Mouse (Mus musculus): ENCODE measurements at regions not wholly inside any gene's neighbourhood (a gene's known extent, or its start where the extent isn't known, plus 50 kb on each side); places are given as distances from the start of the nearest gene placed in this dataset.

- no peak overlapping the region for H3K4me3 ChIP-seq (ENCODE audit: low read length)
- no peaks in the 10 kb centered on the region for H3K9me3 ChIP-seq (ENCODE audit: low read length)
- no peak overlapping the region for H3K9ac ChIP-seq (replicated peaks; ENCODE audit: low read length)
- no peaks in the 10 kb centered on the region for H3K36me3 ChIP-seq (ENCODE audit: insufficient read depth, low read length)
- no peak overlapping the region for H3K27ac ChIP-seq
- DNase-seq (ENCODE audit: low spot score), result no peak
- no peak for TF ChIP-seq CTCF (IDR thresholded peaks at IDR 0.05; ENCODE audit: low read depth)
- H3K4me1 ChIP-seq (ENCODE audit: insufficient read depth, low read length), result no peaks in the 10 kb centered on the region
- WGBS, result 72% methylated on average over 3 of the region's 3 CpGs
- H3K27me3 ChIP-seq (ENCODE audit: insufficient read depth, low read length), result no peaks in the 10 kb centered on the region
- H3K4me2 ChIP-seq (ENCODE audit: low read depth, low read length), result no peak overlapping the region
- no peak for ATAC-seq
Measured at GRCm38 (mm10) chr12:25262461-25262860, 165.5 kb upstream of the Id2 start.

GRCm38 (mm10) chr12:25259123-25259522 is 162.2 kb upstream of the Id2 start:
- no peaks in the 10 kb centered on the region for H3K9me3 ChIP-seq (ENCODE audit: low read length)
- no peak overlapping the region for H3K4me2 ChIP-seq (ENCODE audit: low read depth, low read length)
- no peaks in the 10 kb centered on the region for H3K27me3 ChIP-seq (ENCODE audit: insufficient read depth, low read length)
- ATAC-seq, result no peak
- no peaks in the 10 kb centered on the region for H3K36me3 ChIP-seq (ENCODE audit: insufficient read depth, low read length)
- no peak for TF ChIP-seq CTCF (IDR thresholded peaks at IDR 0.05; ENCODE audit: low read depth)
- DNase-seq (ENCODE audit: low spot score), result no peak
- no peaks in the 10 kb centered on the region for H3K4me1 ChIP-seq (ENCODE audit: insufficient read depth, low read length)
- H3K27ac ChIP-seq, result no peak overlapping the region
- WGBS, result 94% methylated on average over 2 of the region's 2 CpGs
- no peak overlapping the region for H3K4me3 ChIP-seq (ENCODE audit: low read length)
- no peak overlapping the region for H3K9ac ChIP-seq (replicated peaks; ENCODE audit: low read length)

- WGBS, result 75% methylated on average over 6 of the region's 6 CpGs
- TF ChIP-seq CTCF (IDR thresholded peaks at IDR 0.05; ENCODE audit: low read depth), result no peak
- H3K4me1 ChIP-seq (ENCODE audit: insufficient read depth, low read length), result no peaks in the 10 kb centered on the region
- DNase-seq (ENCODE audit: low spot score), result no peak
- no peak overlapping the region for H3K4me2 ChIP-seq (ENCODE audit: low read depth, low read length)
- H3K9ac ChIP-seq (replicated peaks; ENCODE audit: low read length), result no peak overlapping the region
- no peak overlapping the region for H3K4me3 ChIP-seq (ENCODE audit: low read length)
- H3K27me3 ChIP-seq (ENCODE audit: insufficient read depth, low read length), result no peaks in the 10 kb centered on the region
- H3K9me3 ChIP-seq (ENCODE audit: low read length), result no peaks in the 10 kb centered on the region; the same call in 1 of the 2 replicates
- no peak overlapping the region for H3K27ac ChIP-seq
- no peaks in the 10 kb centered on the region for H3K36me3 ChIP-seq (ENCODE audit: insufficient read depth, low read length)
- no peak for ATAC-seq
Measured at GRCm38 (mm10) chr12:25256268-25256667, 159.3 kb upstream of the Id2 start.

DNA sequence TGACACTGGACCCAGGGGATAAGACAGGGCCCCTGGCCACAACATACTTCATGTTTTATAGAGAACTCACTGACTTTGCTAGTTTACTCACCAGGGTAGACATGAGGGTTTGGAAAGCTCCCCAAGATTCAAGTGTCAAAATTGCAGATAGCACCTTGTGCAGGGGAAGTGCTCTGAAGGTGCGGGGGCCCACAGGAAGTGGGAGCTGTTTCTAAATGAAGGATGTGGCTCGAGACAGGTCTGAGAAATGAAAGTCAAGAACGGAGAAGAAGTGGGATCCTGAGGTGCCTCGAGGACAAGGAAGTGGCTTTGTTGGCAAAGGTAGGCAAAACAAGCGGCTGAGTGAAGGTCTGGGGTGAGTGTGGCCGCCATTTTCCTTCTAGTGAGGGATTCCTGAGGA is 157.8 kb upstream of the Id2 start:
- Histone ChIP-seq H3K9ac (replicated peaks; ENCODE audit: low read length) (no peak overlapping the region), H3K4me1 (ENCODE audit: insufficient read depth, low read length) (no peaks in the 10 kb centered on the region), H3K27me3 (ENCODE audit: insufficient read depth, low read length) (no peaks in the 10 kb centered on the region), H3K36me3 (ENCODE audit: insufficient read depth, low read length) (no peaks in the 10 kb centered on the region), H3K27ac (no peak overlapping the region), H3K9me3 (ENCODE audit: low read length) (no peaks in the 10 kb centered on the region; the same call in 1 of the 2 replicates), H3K4me3 (ENCODE audit: low read length) (no peak overlapping the region), H3K4me2 (ENCODE audit: low read depth, low read length) (no peak overlapping the region)
- TF ChIP-seq CTCF (IDR thresholded peaks at IDR 0.05; ENCODE audit: low read depth), result no peak
- WGBS, result 84% methylated on average over 6 of the region's 6 CpGs
- no peak for ATAC-seq
- DNase-seq (ENCODE audit: low spot score), result no peak

GRCm38 (mm10) chr12:25252776-25253510 is 156.0 kb upstream of the Id2 start:
- TF ChIP-seq CTCF (IDR thresholded peaks at IDR 0.05; ENCODE audit: low read depth), result no peak
- Histone ChIP-seq H3K9me3 (ENCODE audit: low read length) (no peaks in the 10 kb centered on the region; the same call in 1 of the 2 replicates), H3K4me1 (ENCODE audit: insufficient read depth, low read length) (0 out of 2 replicates have a peak, but pooled peaks cover 6% of the 10 kb centered on the region), H3K4me3 (ENCODE audit: low read length) (no peak overlapping the region), H3K4me2 (ENCODE audit: low read depth, low read length) (no peak overlapping the region), H3K9ac (replicated peaks; ENCODE audit: low read length) (no peak overlapping the region), H3K27ac (no peak overlapping the region), H3K27me3 (ENCODE audit: insufficient read depth, low read length) (no peaks in the 10 kb centered on the region), H3K36me3 (ENCODE audit: insufficient read depth, low read length) (no peaks in the 10 kb centered on the region)
- DNase-seq (ENCODE audit: low spot score), result peak; percentile 53
- 67% methylated on average over 6 of the region's 6 CpGs for WGBS
- ATAC-seq, result peak; percentile 55; the same call in 1 of the 2 replicates

DNA sequence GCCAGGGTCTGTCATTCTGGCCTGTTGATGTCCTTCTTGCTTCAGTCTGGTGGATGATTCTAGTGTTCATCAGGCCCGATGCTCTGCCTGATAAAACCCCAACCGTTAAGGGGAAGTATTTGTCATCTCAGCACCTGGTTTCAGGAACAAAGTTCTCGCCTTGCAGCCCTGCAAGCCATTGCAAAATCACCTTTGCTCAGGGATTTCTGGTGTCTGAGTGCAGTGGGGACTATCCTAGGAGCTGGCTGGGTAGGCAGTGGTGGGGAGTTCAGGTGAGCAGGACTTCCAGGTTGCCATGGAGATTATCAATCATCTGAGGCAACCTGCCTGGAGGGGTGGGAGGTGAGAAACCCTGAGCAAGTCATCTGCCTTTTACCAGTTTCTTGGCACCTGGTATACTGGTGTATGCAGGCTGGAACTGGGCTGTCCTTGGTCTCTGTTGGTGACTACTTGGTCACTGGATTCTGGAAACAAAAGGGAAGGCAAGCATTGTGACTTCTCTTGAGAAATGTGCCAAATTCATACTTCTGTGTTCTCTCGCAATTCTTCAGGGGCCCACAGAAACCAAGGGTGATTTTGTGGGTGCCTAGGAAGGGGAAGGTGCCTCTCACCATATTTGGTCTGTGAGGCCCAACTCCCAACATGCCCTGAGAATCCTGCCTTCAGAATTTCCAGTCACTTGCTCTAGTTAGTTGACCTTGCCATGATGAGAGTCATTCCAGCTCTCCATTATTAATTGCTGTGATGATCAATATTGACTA is 154.7 kb upstream of the Id2 start:
- ATAC-seq, result no peak
- Histone ChIP-seq H3K27ac (no peak overlapping the region), H3K4me1 (ENCODE audit: insufficient read depth, low read length) (0 out of 2 replicates have a peak, but pooled peaks cover 6% of the 10 kb centered on the region), H3K27me3 (ENCODE audit: insufficient read depth, low read length) (no peaks in the 10 kb centered on the region), H3K9me3 (ENCODE audit: low read length) (no peaks in the 10 kb centered on the region; the same call in 1 of the 2 replicates), H3K36me3 (ENCODE audit: insufficient read depth, low read length) (no peaks in the 10 kb centered on the region), H3K4me2 (ENCODE audit: low read depth, low read length) (no peak overlapping the region), H3K9ac (replicated peaks; ENCODE audit: low read length) (no peak overlapping the region), H3K4me3 (ENCODE audit: low read length) (no peak overlapping the region)
- no peak for TF ChIP-seq CTCF (IDR thresholded peaks at IDR 0.05; ENCODE audit: low read depth)
- no peak for DNase-seq (ENCODE audit: low spot score)
- WGBS, result 86% methylated on average over 4 of the region's 4 CpGs
